8 mouse cellular contexts compared by ENCODE assay signal in genomic region chr15:99252381-99253174, GRCm38 (mm10). TPM values are rescaled to one million over a fixed set of nuclear protein-coding genes. Genes with fewer than 3 reads are reported as not detected.
DNase-seq lines count a peak whose midpoint lies in the region; ATAC-seq and TF ChIP-seq lines count a peak whose summit lies in the region.

No protein-coding gene starts in this region.

- H3K4me2 ChIP-seq in forebrain, embryonic 16.5 days (ENCODE audit: low read length), result peak overlapping the region; percentile 78
- peak overlapping the region; percentile 84 for H3K4me2 ChIP-seq in liver, embryonic 14.5 days (ENCODE audit: low read depth)

- TF ChIP-seq POLR2A in cerebellum, adult 2 months (IDR thresholded peaks at IDR 0.05; ENCODE audit: borderline replicate concordance, insufficient read depth, low read length), result no peak
- TF ChIP-seq POLR2A in spleen, adult 2 months (IDR thresholded peaks at IDR 0.05; ENCODE audit: low read depth, low read length), result no peak

- peak; percentile 45 for ATAC-seq in forebrain, embryonic 16.5 days
- ATAC-seq in liver, embryonic 14.5 days (ENCODE audit: insufficient read depth), result peak; percentile 24; the same call in 1 of the 2 replicates
- ATAC-seq in activated CD4-positive, CD25-positive, alpha-beta regulatory T cell, adult 4 months, result no peak

- peak overlapping the region; percentile 80 for H3K4me3 ChIP-seq in cerebellum, adult 2 months (replicated peaks; ENCODE audit: insufficient read depth, low read depth, low read length)
- H3K4me3 ChIP-seq in spleen, adult 2 months (ENCODE audit: extremely low read depth, insufficient read depth, insufficient read length), result peak overlapping the region; percentile 93
- H3K4me3 ChIP-seq in forebrain, embryonic 16.5 days (replicated peaks; ENCODE audit: low read length), result peak overlapping the region; percentile 72
- peak overlapping the region; percentile 78 to 89 for H3K4me3 ChIP-seq in liver, embryonic 14.5 days (ENCODE audit: insufficient read depth in 1 of 2, low read depth in 2 of 2, low read length in 2 of 2)

- TF ChIP-seq EP300 in liver, embryonic 14.5 days (IDR thresholded peaks at IDR 0.05; ENCODE audit: low read depth), result no peak

- H3K27ac ChIP-seq in cerebellum, adult 2 months (ENCODE audit: insufficient read depth, low read length), result peak overlapping the region; percentile 96
- peak overlapping the region; percentile 95 for H3K27ac ChIP-seq in spleen, adult 2 months (ENCODE audit: insufficient read depth, low read length)
- peak overlapping the region; percentile 93 for H3K27ac ChIP-seq in forebrain, embryonic 16.5 days (ENCODE audit: low read length)
- H3K27ac ChIP-seq in liver, embryonic 14.5 days, result peak overlapping the region; percentile 96

- no peaks in the 10 kb centered on the region for H3K9me3 ChIP-seq in forebrain, embryonic 16.5 days (ENCODE audit: control insufficient read depth, low read length)
- H3K9me3 ChIP-seq in liver, embryonic 14.5 days (ENCODE audit: control insufficient read depth, low read length), result no peaks in the 10 kb centered on the region

- no peak for TF ChIP-seq CTCF in cerebellum, adult 2 months (IDR thresholded peaks at IDR 0.05; ENCODE audit: borderline replicate concordance, insufficient read depth, low read depth, low read length)
- TF ChIP-seq CTCF in spleen, adult 2 months (IDR thresholded peaks at IDR 0.05; ENCODE audit: extremely low read depth, insufficient read depth, insufficient read length, insufficient replicate concordance), result no peak
- no peak for TF ChIP-seq CTCF in liver, embryonic 14.5 days (IDR thresholded peaks at IDR 0.05; ENCODE audit: low read depth)

- no peaks in the 10 kb centered on the region for H3K27me3 ChIP-seq in cerebellum, adult 2 months (ENCODE audit: control insufficient read depth, insufficient read depth, low read length)
- no peaks in the 10 kb centered on the region for H3K27me3 ChIP-seq in spleen, adult 2 months (ENCODE audit: control insufficient read depth, insufficient read depth, low read length)
- H3K27me3 ChIP-seq in forebrain, embryonic 16.5 days (replicated peaks; ENCODE audit: control insufficient read depth, insufficient read depth, low read length), result no peaks in the 10 kb centered on the region
- no peaks in the 10 kb centered on the region for H3K27me3 ChIP-seq in liver, embryonic 14.5 days (ENCODE audit: control insufficient read depth, insufficient read depth, low read length)
- no peaks in the 10 kb centered on the region for H3K27me3 ChIP-seq in splenic B cell, adult 2 months (ENCODE audit: control insufficient read depth, insufficient read depth, low read length, poor library complexity, severe bottlenecking)

- DNase-seq in cerebellum, adult 2 months, result no peak
- no peak for DNase-seq in cerebellum, adult 8-10 months
- no peak for DNase-seq in spleen, adult 2 months (ENCODE audit: low read depth in 1 of 2, low spot score in 2 of 2)
- no peak for DNase-seq in spleen, postnatal 10 days (ENCODE audit: low spot score in 2 of 2)
- peak in 1 of 3 experiments; percentile 22 for DNase-seq in liver, embryonic 14.5 days (ENCODE audit: low read depth in 3 of 3, low spot score in 3 of 3)
- peak; percentile 32 for DNase-seq in splenic B cell, adult 2 months (ENCODE audit: low read depth, low spot score)

- WGBS in cerebellum, adult 2 months, result 3% methylated on average over 22 of the region's 22 CpGs
- WGBS in spleen, adult 2 months, result 5% methylated on average over 22 of the region's 22 CpGs
- WGBS in forebrain, embryonic 16.5 days, result 5% methylated on average over 22 of the region's 22 CpGs
- 2% methylated on average over 22 of the region's 22 CpGs for WGBS in liver, embryonic 14.5 days (ENCODE audit: insufficient replicate concordance)

- H3K9ac ChIP-seq in forebrain, embryonic 16.5 days (replicated peaks; ENCODE audit: low read depth, low read length), result peak overlapping the region; percentile 70
- peak overlapping the region; percentile 83 for H3K9ac ChIP-seq in liver, embryonic 14.5 days (replicated peaks)

- H3K4me1 ChIP-seq in cerebellum, adult 2 months (ENCODE audit: control insufficient read depth, insufficient read depth, low read length), result peaks cover 16% of the 10 kb centered on the region
- H3K4me1 ChIP-seq in spleen, adult 2 months (ENCODE audit: control insufficient read depth, insufficient read depth, insufficient read length), result peaks cover 8% of the 10 kb centered on the region; the same call in 1 of the 2 replicates
- H3K4me1 ChIP-seq in forebrain, embryonic 16.5 days (replicated peaks; ENCODE audit: control insufficient read depth, insufficient read depth, low read length), result peaks cover 16% of the 10 kb centered on the region
- peaks cover 5 to 15% of the 10 kb centered on the region in 2 experiments; a peak in 3 of 4 replicates for H3K4me1 ChIP-seq in liver, embryonic 14.5 days (replicated peaks; ENCODE audit: control insufficient read depth in 2 of 2, insufficient read depth in 2 of 2, low read length in 1 of 2)

- H3K36me3 ChIP-seq in spleen, adult 2 months (ENCODE audit: control insufficient read depth, insufficient read depth, low read length), result peaks cover 8% of the 10 kb centered on the region
- peaks cover under 1% of the 10 kb centered on the region; the same call in 1 of the 2 replicates for H3K36me3 ChIP-seq in forebrain, embryonic 16.5 days (ENCODE audit: control insufficient read depth, insufficient read depth)
- H3K36me3 ChIP-seq in liver, embryonic 14.5 days (replicated peaks; ENCODE audit: control insufficient read depth, insufficient read depth, low read depth), result peaks cover under 1% of the 10 kb centered on the region
- H3K36me3 ChIP-seq in splenic B cell, adult 2 months (ENCODE audit: control insufficient read depth, insufficient read depth, low read length, poor library complexity, severe bottlenecking), result peaks cover 2% of the 10 kb centered on the region; the same call in 1 of the 2 replicates

RNA-seq across cellular contexts. Expression of gene Mcrs1, which starts 0.8 kb away (rescaled TPM):
- 84.9 and 94.4 TPM in 2 replicates for polyA plus RNA-seq in cerebellum, adult 2 months (2012; rRNA removed)
- 48.5 and 63.1 TPM in 2 replicates for polyA plus RNA-seq in spleen, adult 2 months (2012; rRNA removed)
- polyA plus RNA-seq in forebrain, embryonic 16.5 days (2015; fragmentation: Nextera tagmentation; extraction: Ambion mirVana), result 207 and 220 TPM in 2 replicates
- 25.6 and 26.2 TPM in 2 replicates for polyA plus RNA-seq in liver, embryonic 14.5 days (2012; rRNA removed)
- 41.2 and 47.1 TPM in 2 replicates for polyA plus RNA-seq in liver, embryonic 14.5 days (2014; fragmentation: Nextera tagmentation; extraction: Ambion mirVana)
- 10 to 100 TPM; 54.8 to 55.6 TPM for polyA plus RNA-seq in activated CD4-positive, CD25-positive, alpha-beta regulatory T cell, adult 4 months (2017; shearing (Covaris generic))

RNA-seq across cellular contexts. Expression of gene Kcnh3, which starts 27.9 kb away (rescaled TPM):
- 5.0 and 7.0 TPM in 2 replicates for polyA plus RNA-seq in cerebellum, adult 2 months (2012; rRNA removed)
- polyA plus RNA-seq in spleen, adult 2 months (2012; rRNA removed), result 3.5 and 3.7 TPM in 2 replicates
- polyA plus RNA-seq in forebrain, embryonic 16.5 days (2015; fragmentation: Nextera tagmentation; extraction: Ambion mirVana), result 4.5 and 5.6 TPM in 2 replicates
- polyA plus RNA-seq in liver, embryonic 14.5 days (2012; rRNA removed), result 0.12 and 0.13 TPM in 2 replicates
- polyA plus RNA-seq in liver, embryonic 14.5 days (2014; fragmentation: Nextera tagmentation; extraction: Ambion mirVana), result 0.13 TPM in 2 replicates
- not detected for polyA plus RNA-seq in activated CD4-positive, CD25-positive, alpha-beta regulatory T cell, adult 4 months (2017; shearing (Covaris generic))

RNA-seq across cellular contexts. Expression of gene Prpf40b, which starts 42.3 kb away (rescaled TPM):
- 141 and 152 TPM in 2 replicates for polyA plus RNA-seq in cerebellum, adult 2 months (2012; rRNA removed)
- 27.1 and 31.4 TPM in 2 replicates for polyA plus RNA-seq in spleen, adult 2 months (2012; rRNA removed)
- polyA plus RNA-seq in forebrain, embryonic 16.5 days (2015; fragmentation: Nextera tagmentation; extraction: Ambion mirVana), result 111 and 129 TPM in 2 replicates
- 8.0 and 8.9 TPM in 2 replicates for polyA plus RNA-seq in liver, embryonic 14.5 days (2012; rRNA removed)
- 3.6 and 4.0 TPM in 2 replicates for polyA plus RNA-seq in liver, embryonic 14.5 days (2014; fragmentation: Nextera tagmentation; extraction: Ambion mirVana)
- polyA plus RNA-seq in activated CD4-positive, CD25-positive, alpha-beta regulatory T cell, adult 4 months (2017; shearing (Covaris generic)), result 1 to 10 TPM; 3.9 to 7.4 TPM

RNA-seq across cellular contexts. Expression of gene Fam186b, which starts 43.1 kb away (rescaled TPM):
- 1.1 and 1.9 TPM in 2 replicates for polyA plus RNA-seq in cerebellum, adult 2 months (2012; rRNA removed)
- polyA plus RNA-seq in spleen, adult 2 months (2012; rRNA removed), result 0.02 and 0.05 TPM in 2 replicates
- polyA plus RNA-seq in forebrain, embryonic 16.5 days (2015; fragmentation: Nextera tagmentation; extraction: Ambion mirVana), result 0.42 and 0.50 TPM in 2 replicates
- 0.01 TPM in 2 replicates for polyA plus RNA-seq in liver, embryonic 14.5 days (2012; rRNA removed)
- polyA plus RNA-seq in liver, embryonic 14.5 days (2014; fragmentation: Nextera tagmentation; extraction: Ambion mirVana), result 0.21 TPM in 1 of 2 replicates, not detected in the other
- under 1 TPM; 0.24 to 0.30 TPM for polyA plus RNA-seq in activated CD4-positive, CD25-positive, alpha-beta regulatory T cell, adult 4 months (2017; shearing (Covaris generic))
